Mouse (Mus musculus) right cerebral cortex, postnatal 36 days (tissue): ENCODE data around the gene Ralbp1.

Source experiments
- DNase-seq, 2 experiments: peaks; one replicate each; pipeline ENCODE4 v3.0.0; 2022; ENCODE audit warnings: low spot score in 2 of 2, mixed read lengths in 1 of 2

Gene Ralbp1

DNA sequence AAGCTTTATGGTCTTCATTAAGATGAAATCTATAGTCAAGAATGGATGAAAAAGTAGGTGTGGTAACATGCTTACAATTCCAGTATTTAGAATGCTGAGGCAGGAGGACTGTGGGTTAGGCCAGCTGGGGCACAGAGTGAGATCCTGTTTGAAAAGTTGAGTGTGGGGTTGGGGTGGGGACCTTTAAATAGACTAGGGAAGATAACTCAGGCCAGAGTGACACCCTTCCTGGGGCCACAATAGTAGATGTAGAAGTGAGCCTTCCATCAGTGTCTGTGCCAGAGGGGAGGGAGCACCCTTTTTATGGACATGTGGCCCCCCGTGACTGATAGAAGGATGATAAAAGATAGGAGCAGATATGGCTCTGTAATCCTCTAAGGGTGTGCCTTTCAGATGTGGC is 86.2 kb downstream of the Ralbp1 start:
- no peak for DNase-seq

GRCm38 (mm10) chr17:65798446-65798845 is 87.2 kb downstream of the Ralbp1 start:
- no peak for DNase-seq
